Mouse (Mus musculus) liver, embryonic 13.5 days (tissue): Measurements from ENCODE around the gene Kbtbd7. TPM values are rescaled to one million over a fixed set of nuclear protein-coding genes. Genes with fewer than 3 reads are reported as not detected.
"Not testable (repeated sequence)": the region's sequence is repeated elsewhere in the genome, so short reads cannot be mapped to it uniquely, and the experiment has no call there.

Experiments
- ATAC-seq: fragments of 200-750 bp; cut with Nextera tagmentation; 2 replicates; pipeline ENCODE4 v1.8.0; 2017; ENCODE audit warnings: low read depth, mild to moderate bottlenecking, moderate number of reproducible peaks, moderate library complexity
- DNase-seq: peaks from one replicate; pipeline ENCODE4 v3.0.0; 2022
- H3K27ac ChIP-seq: fragments of 300-500 bp; sonication (generic); 2 replicates; pipeline ENCODE4 v1.5.1; 2015; ENCODE audit warnings: moderate library complexity, mild to moderate bottlenecking, inconsistent platforms
- H3K27me3 ChIP-seq: fragments of 300-500 bp; sonication (generic); 2 replicates; pipeline ENCODE4 v1.6.1; 2015; ENCODE audit warnings: mild to moderate bottlenecking, inconsistent platforms
- H3K36me3 ChIP-seq: fragments of 300-500 bp; sonication (generic); 2 replicates; pipeline ENCODE4 v1.6.1; 2015; ENCODE audit warnings: mild to moderate bottlenecking, inconsistent platforms
- H3K4me1 ChIP-seq: fragments of 300-500 bp; sonication (generic); replicated peaks from 2 replicates; pipeline ENCODE4 v1.6.1; 2015; ENCODE audit warnings: inconsistent platforms
- H3K4me2 ChIP-seq: fragments of 300-500 bp; sonication (generic); 2 replicates; pipeline ENCODE4 v1.6.1; 2015; ENCODE audit warnings: inconsistent platforms, mild to moderate bottlenecking, moderate library complexity
- H3K4me3 ChIP-seq: fragments of 300-500 bp; sonication (generic); replicated peaks from 2 replicates; pipeline ENCODE4 v1.5.1; 2015; ENCODE audit warnings: mild to moderate bottlenecking, inconsistent platforms
- H3K9ac ChIP-seq: fragments of 300-500 bp; sonication (generic); 2 replicates; pipeline ENCODE4 v1.6.1; 2015; ENCODE audit warnings: mild to moderate bottlenecking, inconsistent platforms
- H3K9me3 ChIP-seq: fragments of 300-500 bp; sonication (generic); replicated peaks from 2 replicates; pipeline ENCODE4 v1.6.1; 2016; ENCODE audit warnings: inconsistent platforms
- WGBS: fragments of 180-500 bp; shearing (Covaris S2); methylation state at CpG from one replicate; pipeline ENCODE4 v1.1.7; 2015; ENCODE audit not compliant: insufficient replicate concordance; 5-methylcytosine and 5-hydroxymethylcytosine counted together
- polyA plus RNA-seq: library from polyadenylated mRNA; unstranded; fragments of >200 nt; fragmentation: Nextera tagmentation; extraction: Ambion mirVana; gene quantifications from 2 replicates; pipeline ENCODE4 v1.2.1, GENCODE M21; 2015

Gene Kbtbd7
- polyA plus RNA-seq, 1 experiment from 2014 or later: 3.0 TPM

GRCm38 (mm10) chr14:79452591-79452934 is 26.3 kb downstream of the Kbtbd7 start:
- WGBS: 87% methylated on average over 8 of the region's 10 CpGs
- Histone ChIP-seq H3K4me3 (peak overlapping the region; percentile 29), H3K9ac (peak overlapping the region; percentile 22; the same call in 1 of the 2 replicates), H3K4me1 (peaks cover 30% of the 10 kb centered on the region), H3K4me2 (peak overlapping the region; percentile 57)
- not testable (repeated sequence) for H3K27me3 ChIP-seq, H3K9me3 ChIP-seq, ATAC-seq, H3K36me3 ChIP-seq, H3K27ac ChIP-seq, DNase-seq

- H3K4me2 ChIP-seq: no peak overlapping the region
- H3K36me3 ChIP-seq: peaks cover 41% of the 10 kb centered on the region
- H3K4me1 ChIP-seq: peaks cover 13% of the 10 kb centered on the region
- DNase-seq (no peak), ATAC-seq (no peak)
- no peaks in the 10 kb centered on the region for H3K27me3 ChIP-seq
- WGBS: 83% methylated on average over 1 of the region's 1 CpGs
- no peaks in the 10 kb centered on the region for H3K9me3 ChIP-seq
- no peak overlapping the region for H3K9ac ChIP-seq
- H3K27ac ChIP-seq: no peak overlapping the region
- H3K4me3 ChIP-seq: no peak overlapping the region
These were observed 34.1 kb downstream of the Kbtbd7 start for GRCm38 (mm10) chr14:79460401-79460800.

DNA sequence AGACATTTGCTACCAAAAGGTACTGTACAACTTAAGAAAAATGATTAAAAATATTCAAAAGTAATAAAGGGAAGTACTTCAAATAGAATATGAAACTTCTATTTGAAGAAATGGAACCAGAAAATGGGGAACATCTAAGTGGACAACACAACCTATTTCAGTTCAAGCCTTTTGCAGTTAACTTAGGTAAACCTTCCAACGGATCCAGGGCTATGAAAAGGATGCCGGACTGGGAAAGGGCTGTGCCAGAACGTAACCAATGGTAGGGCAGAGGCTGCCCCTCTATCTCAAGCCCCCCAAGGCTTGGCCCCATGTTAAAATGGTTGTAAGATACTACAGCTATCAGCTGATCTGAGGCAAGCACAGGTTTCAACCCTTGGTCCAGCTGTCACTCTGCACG is 34.7 kb downstream of the Kbtbd7 start:
- Histone ChIP-seq H3K36me3 (peaks cover 47% of the 10 kb centered on the region), H3K27me3 (no peaks in the 10 kb centered on the region), H3K4me3 (no peak overlapping the region), H3K27ac (no peak overlapping the region), H3K9ac (no peak overlapping the region), H3K9me3 (no peaks in the 10 kb centered on the region), H3K4me2 (no peak overlapping the region), H3K4me1 (peaks cover 13% of the 10 kb centered on the region)
- DNase-seq (no peak), ATAC-seq (no peak)
- WGBS: 86% methylated on average over 4 of the region's 4 CpGs

DNA sequence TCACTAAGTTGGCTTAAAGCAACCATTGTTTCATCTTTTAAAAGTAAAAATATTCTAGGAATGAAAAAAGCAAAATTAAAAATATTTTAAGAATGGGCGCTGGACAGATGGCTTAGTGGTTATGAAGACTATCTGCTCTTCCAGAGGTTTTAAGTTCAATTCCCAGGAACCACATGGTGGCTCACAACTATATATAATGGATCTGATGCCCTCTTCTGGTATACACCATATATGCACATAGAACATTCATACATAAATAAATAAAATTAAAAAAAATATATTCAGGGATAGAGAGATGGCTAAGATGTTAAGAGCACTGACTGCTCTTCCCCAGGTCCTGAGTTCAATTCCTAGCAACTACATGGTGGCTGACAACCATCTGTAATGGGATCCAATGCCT is 39.3 kb downstream of the Kbtbd7 start:
- Histone ChIP-seq H3K27ac (no peak overlapping the region), H3K27me3 (no peaks in the 10 kb centered on the region), H3K36me3 (peaks cover 77% of the 10 kb centered on the region), H3K9ac (no peak overlapping the region), H3K4me1 (no peaks in the 10 kb centered on the region), H3K4me3 (no peak overlapping the region), H3K9me3 (no peaks in the 10 kb centered on the region), H3K4me2 (no peak overlapping the region)
- 83% methylated on average over 1 of the region's 1 CpGs for WGBS
- ATAC-seq: no peak
- DNase-seq: no peak

DNA sequence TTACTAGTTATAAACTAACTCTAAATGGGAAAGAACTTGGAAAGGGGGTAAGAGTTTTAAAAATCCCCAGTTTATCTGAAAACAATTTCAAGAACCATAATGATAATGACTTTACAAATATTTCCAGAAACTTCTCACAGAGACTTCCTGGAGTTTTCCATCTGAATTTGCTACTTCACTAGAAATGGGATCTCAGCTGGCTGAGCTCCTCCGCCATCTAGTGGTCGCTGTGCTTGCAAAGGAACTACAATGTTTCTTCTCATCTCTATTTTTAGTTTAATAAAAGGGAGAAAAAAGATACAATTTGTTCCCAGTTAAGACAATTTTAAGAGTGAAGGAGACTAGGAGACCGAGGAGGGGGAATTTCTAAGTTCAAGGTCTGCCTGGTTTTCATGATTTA is 41.3 kb downstream of the Kbtbd7 start:
- Histone ChIP-seq H3K27me3 (no peaks in the 10 kb centered on the region), H3K4me2 (no peak overlapping the region), H3K4me3 (no peak overlapping the region), H3K36me3 (peaks cover 80% of the 10 kb centered on the region), H3K9me3 (no peaks in the 10 kb centered on the region), H3K4me1 (no peaks in the 10 kb centered on the region), H3K27ac (no peak overlapping the region), H3K9ac (no peak overlapping the region)
- DNase-seq: peak; percentile 33
- ATAC-seq: no peak
- WGBS: 28% methylated on average over 3 of the region's 3 CpGs

DNA sequence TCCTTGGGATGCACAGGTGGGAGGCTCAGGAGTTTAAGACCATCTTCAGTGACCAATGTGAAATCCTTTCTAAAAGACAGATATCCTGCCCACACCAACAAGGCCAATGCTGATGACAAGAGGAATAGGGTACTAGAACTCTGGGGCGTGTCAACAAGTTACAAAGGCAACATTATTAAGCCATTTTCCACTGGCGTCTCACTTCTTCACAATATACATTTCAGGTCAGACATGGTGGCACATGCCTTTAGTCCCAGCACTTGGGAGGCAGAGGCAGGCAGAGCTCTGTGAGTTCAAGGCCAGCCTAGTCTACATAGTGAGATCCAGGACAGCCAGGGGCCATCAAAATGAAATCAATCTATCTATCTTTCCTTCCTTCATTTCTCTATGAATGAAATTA is 47.1 kb downstream of the Kbtbd7 start:
- DNase-seq (no peak), ATAC-seq (no peak)
- no peak overlapping the region for H3K27ac ChIP-seq
- H3K9ac ChIP-seq: no peak overlapping the region
- no peaks in the 10 kb centered on the region for H3K4me1 ChIP-seq
- H3K36me3 ChIP-seq: peaks cover 78% of the 10 kb centered on the region
- H3K4me2 ChIP-seq: no peak overlapping the region
- H3K9me3 ChIP-seq: no peaks in the 10 kb centered on the region
- H3K27me3 ChIP-seq: no peaks in the 10 kb centered on the region
- WGBS: 85% methylated on average over 2 of the region's 2 CpGs
- H3K4me3 ChIP-seq: no peak overlapping the region

Other genes starting within 250 kb of the Kbtbd7 start
- not detected in 2 replicates for gene Zfp957, start 179.1 kb upstream of the Kbtbd7 start, polyA plus RNA-seq
- gene Rgcc, start 124.9 kb upstream of the Kbtbd7 start, polyA plus RNA-seq: 306 and 322 TPM in 2 replicates
- 33.4 and 44.5 TPM in 2 replicates for gene Naa16, start 35.7 kb upstream of the Kbtbd7 start, polyA plus RNA-seq
- 5.7 and 6.8 TPM in 2 replicates for gene Mtrf1, start 28.7 kb upstream of the Kbtbd7 start, polyA plus RNA-seq
- 2.6 and 3.0 TPM in 2 replicates for gene Kbtbd6, start 25.3 kb downstream of the Kbtbd7 start, polyA plus RNA-seq
- 11.9 and 13.8 TPM in 2 replicates for gene Elf1, start 54.7 kb downstream of the Kbtbd7 start, polyA plus RNA-seq
- gene Wbp4, start 55.0 kb downstream of the Kbtbd7 start, polyA plus RNA-seq: 17.6 and 20.6 TPM in 2 replicates
- gene Sugt1, start 161.2 kb downstream of the Kbtbd7 start, polyA plus RNA-seq: 53.6 and 62.6 TPM in 2 replicates
- gene Cnmd, start 235.7 kb downstream of the Kbtbd7 start, polyA plus RNA-seq: not detected in 2 replicates